Mouse (Mus musculus): Measurements from ENCODE around the gene Ripk3. TPM values are rescaled to one million over a fixed set of nuclear protein-coding genes. Genes with fewer than 3 reads are reported as not detected.
A peak's percentile ranks its signal among the peaks of the same experiment; 100 is the strongest.

The Ripk3 gene
- total RNA-seq, 2 experiments from 2014 or later: 23.1 to 87.0 TPM

GRCm38 (mm10) chr14:55815310-55815751, 26.7 kb upstream of the Ripk3 start:
- ATAC-seq (replicated peaks; ENCODE audit: low FRiP score, low TSS enrichment, poor library complexity, severe bottlenecking): no peak

GRCm38 (mm10) chr14:55814885-55815284, 26.2 kb upstream of the Ripk3 start:
- no peak for ATAC-seq (replicated peaks; ENCODE audit: low FRiP score, low TSS enrichment, poor library complexity, severe bottlenecking)

GRCm38 (mm10) chr14:55795380-55796163, 6.9 kb upstream of the Ripk3 start:
- ATAC-seq (replicated peaks; ENCODE audit: low FRiP score, low TSS enrichment, poor library complexity, severe bottlenecking): peak; percentile 41; the same call in 1 of the 2 replicates

DNA sequence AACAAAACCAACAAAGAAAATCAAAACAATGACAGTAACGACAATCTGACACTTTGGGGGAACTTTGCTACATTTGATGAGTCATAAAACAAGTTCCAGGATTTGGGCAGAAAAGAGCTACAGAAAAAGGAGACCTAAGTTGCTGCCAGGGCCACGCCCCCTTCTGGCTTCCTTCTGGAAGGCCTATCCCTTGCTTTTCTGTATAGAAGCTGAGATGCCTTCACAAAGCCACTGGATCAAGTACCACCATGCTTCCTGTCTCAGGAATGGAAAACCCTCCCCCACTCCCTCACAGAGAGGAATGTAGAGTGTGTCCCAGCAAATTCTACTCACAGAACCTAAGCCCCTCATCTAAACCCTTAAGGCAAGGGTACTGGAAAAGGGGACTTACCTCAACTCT, 5.3 kb upstream of the Ripk3 start:
- no peak for ATAC-seq (replicated peaks; ENCODE audit: low FRiP score, low TSS enrichment, poor library complexity, severe bottlenecking)

DNA sequence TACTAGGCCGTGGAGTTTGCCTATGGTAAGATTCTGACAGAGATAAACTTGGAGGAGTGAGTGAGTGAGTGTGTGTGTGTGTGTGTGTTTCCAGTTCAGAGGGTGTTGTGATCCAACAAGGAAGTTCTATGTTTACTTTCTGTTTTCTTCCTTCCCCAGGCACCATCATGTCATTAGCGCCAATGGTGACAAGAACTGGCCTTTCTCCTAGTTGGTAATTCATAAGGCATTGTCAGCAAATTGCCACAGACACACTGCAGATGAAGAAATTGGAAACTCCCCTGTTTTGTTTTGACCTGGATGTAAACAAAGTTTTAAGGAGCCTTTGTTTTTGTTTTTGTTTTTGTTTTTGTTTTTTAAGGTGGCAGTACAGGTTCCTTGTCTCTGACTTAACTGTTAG, 4.8 kb upstream of the Ripk3 start:
- no peak for ATAC-seq (replicated peaks; ENCODE audit: low FRiP score, low TSS enrichment, poor library complexity, severe bottlenecking)

DNA sequence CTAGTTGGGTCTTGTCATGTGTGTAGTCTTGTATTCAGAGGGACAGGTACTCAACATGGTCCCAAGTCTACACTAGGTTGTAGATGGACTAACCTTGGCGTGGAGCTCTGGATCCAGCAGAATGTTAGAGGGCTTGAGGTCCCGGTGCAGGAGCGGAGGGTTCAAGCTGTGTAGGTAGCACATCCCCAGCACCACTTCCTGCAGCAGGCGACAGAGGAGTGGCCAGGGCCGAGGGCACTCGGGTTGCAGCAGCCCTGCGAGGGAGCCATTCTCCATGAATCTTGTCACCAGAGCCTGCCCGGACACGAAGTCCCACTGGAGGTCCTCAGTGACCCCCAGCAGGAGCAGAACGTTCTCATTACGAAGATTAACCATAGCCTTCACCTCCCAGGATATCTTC, 934 bp downstream of the Ripk3 start:
- ATAC-seq (replicated peaks; ENCODE audit: low FRiP score, low TSS enrichment, poor library complexity, severe bottlenecking): peak; percentile 11; the same call in 1 of the 2 replicates

DNA sequence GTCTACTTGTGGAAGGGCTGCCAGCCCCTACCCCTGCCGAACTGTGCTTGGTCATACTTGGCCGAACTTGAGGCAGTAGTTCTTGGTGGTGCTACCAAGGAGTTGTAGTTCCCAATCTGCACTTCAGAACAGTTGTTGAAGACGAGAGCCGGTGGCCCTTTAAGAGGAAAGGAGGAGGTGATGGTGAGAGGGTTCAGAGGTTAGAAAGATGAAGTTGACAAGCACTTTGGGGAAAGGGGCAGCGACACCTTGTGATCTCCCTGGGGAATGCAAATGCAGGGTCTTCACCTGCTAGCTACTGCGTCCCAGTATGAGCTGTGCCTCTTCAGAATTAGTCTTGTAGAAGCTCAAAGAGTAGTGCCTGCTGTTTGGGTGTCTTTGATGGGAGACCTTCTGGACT, 3.5 kb downstream of the Ripk3 start:
- no peak for ATAC-seq (replicated peaks; ENCODE audit: low FRiP score, low TSS enrichment, poor library complexity, severe bottlenecking)

GRCm38 (mm10) chr14:55783958-55784235, 4.8 kb downstream of the Ripk3 start, which contains the start of gene Adcy4:
Gene Adcy4 (minus strand): TSS chr14:55784095.
- ATAC-seq (replicated peaks; ENCODE audit: low FRiP score, low TSS enrichment, poor library complexity, severe bottlenecking): no peak

- ATAC-seq (replicated peaks; ENCODE audit: low FRiP score, low TSS enrichment, poor library complexity, severe bottlenecking): no peak
Observed at GRCm38 (mm10) chr14:55783171-55783957, 5.3 kb downstream of the Ripk3 start.

DNA sequence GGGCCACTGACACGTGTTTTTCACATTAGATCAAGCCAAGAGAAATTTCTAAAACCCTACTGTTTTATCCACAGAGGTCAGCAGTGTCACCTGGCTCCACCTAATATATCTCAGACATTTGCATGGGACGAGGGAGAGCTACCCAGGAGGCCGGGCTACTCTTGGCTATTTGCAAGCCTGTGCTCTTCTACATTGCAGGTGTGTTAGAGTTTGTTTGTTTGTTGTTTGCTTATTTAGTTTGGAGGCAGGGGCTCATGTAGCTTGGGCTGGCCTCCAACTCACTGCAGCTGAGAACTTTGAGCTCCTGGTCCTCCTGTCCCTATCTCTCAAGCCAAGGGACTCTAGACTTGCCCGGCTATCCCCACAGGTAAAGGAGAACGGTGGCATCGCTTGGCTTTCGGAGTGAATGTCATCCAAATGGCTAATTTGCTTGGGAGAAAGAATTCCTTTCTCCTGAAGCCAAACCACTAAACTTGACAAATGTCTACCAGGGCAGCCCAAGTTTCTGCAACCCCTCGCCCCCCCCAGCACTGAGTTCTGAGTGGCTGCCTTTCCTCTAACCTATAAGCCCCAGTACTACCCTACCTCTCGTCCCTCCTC, 6.2 kb downstream of the Ripk3 start:
- no peak for ATAC-seq (replicated peaks; ENCODE audit: low FRiP score, low TSS enrichment, poor library complexity, severe bottlenecking)

DNA sequence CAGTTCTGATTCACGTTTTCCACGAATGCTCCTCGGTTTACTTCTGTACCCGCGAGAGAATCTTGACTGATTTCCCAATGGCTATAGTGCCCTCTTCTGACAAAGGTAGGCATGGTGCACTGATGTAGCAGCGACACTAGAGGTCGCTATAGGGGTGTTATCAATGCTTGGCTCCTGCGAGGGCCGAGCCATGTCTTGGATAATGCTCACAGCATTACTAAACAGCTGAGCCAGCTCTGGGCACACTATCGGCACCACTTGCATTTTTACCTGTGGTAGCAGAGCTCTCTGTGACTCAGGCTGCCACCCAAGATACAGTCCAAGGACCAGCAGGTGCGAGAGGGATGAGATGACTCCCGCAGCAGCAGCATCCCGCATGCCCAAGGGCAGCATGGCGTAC, 7.4 kb downstream of the Ripk3 start:
- peak; percentile 87 for ATAC-seq (replicated peaks; ENCODE audit: low FRiP score, low TSS enrichment, poor library complexity, severe bottlenecking)

- ATAC-seq (replicated peaks; ENCODE audit: low FRiP score, low TSS enrichment, poor library complexity, severe bottlenecking): no peak
Observed at GRCm38 (mm10) chr14:55780736-55781135, 7.9 kb downstream of the Ripk3 start.

GRCm38 (mm10) chr14:55779656-55780055, 9.0 kb downstream of the Ripk3 start:
- no peak for ATAC-seq (replicated peaks; ENCODE audit: low FRiP score, low TSS enrichment, poor library complexity, severe bottlenecking)

- no peak for ATAC-seq (replicated peaks; ENCODE audit: low FRiP score, low TSS enrichment, poor library complexity, severe bottlenecking)
Observed at GRCm38 (mm10) chr14:55778686-55779085, 10.0 kb downstream of the Ripk3 start.

- ATAC-seq (replicated peaks; ENCODE audit: low FRiP score, low TSS enrichment, poor library complexity, severe bottlenecking): no peak
Observed at GRCm38 (mm10) chr14:55777806-55778205, 10.9 kb downstream of the Ripk3 start.

DNA sequence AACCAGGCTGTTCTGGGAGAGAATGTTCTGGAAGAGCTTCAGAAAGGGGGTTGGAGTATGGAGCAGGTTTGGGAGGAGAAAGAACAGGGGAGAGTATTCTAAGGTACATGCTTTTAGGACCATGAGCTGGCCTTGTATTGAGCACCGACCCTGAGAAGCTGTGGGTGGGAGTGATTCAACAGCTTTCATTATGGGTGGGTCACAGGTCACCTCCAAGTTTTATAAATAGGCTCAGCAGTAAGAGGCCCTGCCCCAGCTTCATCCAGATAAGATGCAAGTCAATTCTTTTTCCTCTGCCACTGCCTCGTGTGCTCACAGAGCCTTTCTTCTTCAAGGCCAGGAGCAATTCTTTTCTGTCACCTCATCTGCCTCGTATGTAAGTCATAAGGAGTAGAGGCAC, 11.5 kb downstream of the Ripk3 start:
- no peak for ATAC-seq (replicated peaks; ENCODE audit: low FRiP score, low TSS enrichment, poor library complexity, severe bottlenecking)

DNA sequence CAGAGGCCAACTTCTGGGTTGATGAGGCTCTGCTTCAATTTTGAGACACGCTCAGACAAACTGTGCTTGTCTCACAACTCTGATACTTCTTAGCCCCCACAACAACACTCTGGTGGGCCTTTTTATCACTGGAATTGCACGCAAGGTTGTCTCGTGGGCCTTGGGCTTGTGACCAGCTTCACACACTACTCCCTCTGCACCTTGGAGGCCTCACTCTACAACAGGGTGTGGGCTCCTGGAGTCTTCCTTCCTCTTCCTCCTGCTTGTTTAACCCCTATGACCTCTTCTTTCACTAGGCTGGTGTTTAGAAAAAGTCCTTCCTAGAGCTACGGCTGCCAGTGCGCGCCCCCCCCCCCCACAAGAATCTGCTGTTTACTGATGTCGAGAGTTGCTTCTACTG, 12.0 kb downstream of the Ripk3 start:
- no peak for ATAC-seq (replicated peaks; ENCODE audit: low FRiP score, low TSS enrichment, poor library complexity, severe bottlenecking)

- peak; percentile 59 for ATAC-seq (replicated peaks; ENCODE audit: low FRiP score, low TSS enrichment, poor library complexity, severe bottlenecking)
Observed at GRCm38 (mm10) chr14:55769087-55769703, 19.5 kb downstream of the Ripk3 start.

DNA sequence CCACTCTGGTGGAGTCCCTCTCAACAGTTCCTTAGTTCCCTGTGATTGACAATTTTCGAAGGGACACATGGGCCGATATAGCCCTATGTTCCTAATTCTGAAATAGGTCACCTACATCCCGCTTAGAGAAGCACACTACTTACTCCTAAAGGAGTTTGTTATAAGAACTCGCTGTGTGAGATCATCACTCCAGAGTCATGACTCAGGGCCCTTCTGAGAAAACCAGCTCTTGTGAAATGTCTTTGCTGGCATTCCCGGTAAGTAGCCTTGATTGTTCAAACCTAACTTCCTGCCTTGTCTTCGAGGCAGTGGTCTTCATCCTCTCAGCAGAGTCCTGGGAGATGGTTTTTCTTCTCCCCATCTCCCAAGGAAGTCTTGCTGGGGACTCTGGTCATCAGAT, 20.1 kb downstream of the Ripk3 start:
- no peak for ATAC-seq (replicated peaks; ENCODE audit: low FRiP score, low TSS enrichment, poor library complexity, severe bottlenecking)

Measured in megakaryocyte-erythroid progenitor cell, adult 5-6 weeks (primary cell).